Mouse (Mus musculus) megakaryocyte, embryonic 14.5 days (primary cell): ENCODE data around the gene Il17ra.
A peak's percentile ranks its signal among the peaks of the same experiment; 100 is the strongest.

Source experiments
- FLI1 ChIP-seq: IDR thresholded peaks from 2 replicates; pipeline ENCODE4 v1.6.1; 2012; ENCODE audit warnings: low read length, inconsistent platforms, mixed read lengths
- GATA1 ChIP-seq: IDR thresholded peaks from 3 replicates; pipeline ENCODE4 v1.6.1; 2012; ENCODE audit warnings: mixed read lengths, low read length, inconsistent platforms, borderline replicate concordance

DNA sequence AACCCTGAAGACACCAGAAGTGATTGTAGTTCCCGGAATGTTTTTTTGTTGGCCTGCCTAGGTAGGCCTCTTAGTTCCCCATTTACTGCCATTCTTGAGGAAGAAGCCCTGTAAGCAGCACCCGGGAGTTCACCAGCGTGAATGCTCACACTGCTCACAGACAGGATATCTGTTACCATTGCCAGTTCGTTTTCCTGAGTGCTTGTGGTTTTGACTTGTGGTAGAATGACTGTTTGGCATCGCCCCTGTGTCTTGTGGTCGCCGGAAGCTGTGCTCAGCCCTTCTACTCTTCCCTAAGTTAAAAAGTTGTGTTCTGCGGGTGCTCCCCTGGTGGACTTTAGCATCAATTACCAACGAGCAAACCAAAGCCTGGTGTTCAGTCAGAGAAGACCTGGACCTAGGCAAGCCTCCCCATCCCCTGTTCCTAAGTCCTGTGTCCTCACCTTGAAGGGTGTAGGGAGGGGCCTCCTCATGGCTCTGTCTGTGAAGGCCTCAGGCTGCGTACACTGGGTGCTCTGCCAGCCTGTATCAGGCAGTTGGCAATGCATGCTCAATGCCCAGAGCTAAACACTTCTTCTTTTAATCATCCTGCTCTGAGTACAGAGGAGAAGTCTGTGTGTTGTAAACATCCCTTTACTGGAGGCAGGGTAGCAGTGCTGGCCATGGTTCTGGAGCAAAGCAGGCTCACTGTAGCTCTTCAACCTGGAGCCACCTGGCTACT, 3.7 kb downstream of the Il17ra start:
- TF ChIP-seq GATA1 = no peak
- TF ChIP-seq FLI1 = 0 out of 2 replicates have a peak, but pooled peaks have one; percentile 44
